Mouse (Mus musculus) cerebellum, postnatal 14 days (tissue): ENCODE data around the gene Tnni3k.
"Not testable (repeated sequence)": the region's sequence is repeated elsewhere in the genome, so short reads cannot be mapped to it uniquely, and the experiment has no call there.

Source experiments
- DNase-seq, 2 experiments: peaks; one replicate each; pipeline ENCODE4 v3.0.0; 2021; ENCODE audit warnings: mixed read lengths in 2 of 2

Tnni3k gene

GRCm38 (mm10) chr3:154819684-154820083 lies 235.5 kb downstream of the Tnni3k start:
- DNase-seq = not testable (repeated sequence)

DNA sequence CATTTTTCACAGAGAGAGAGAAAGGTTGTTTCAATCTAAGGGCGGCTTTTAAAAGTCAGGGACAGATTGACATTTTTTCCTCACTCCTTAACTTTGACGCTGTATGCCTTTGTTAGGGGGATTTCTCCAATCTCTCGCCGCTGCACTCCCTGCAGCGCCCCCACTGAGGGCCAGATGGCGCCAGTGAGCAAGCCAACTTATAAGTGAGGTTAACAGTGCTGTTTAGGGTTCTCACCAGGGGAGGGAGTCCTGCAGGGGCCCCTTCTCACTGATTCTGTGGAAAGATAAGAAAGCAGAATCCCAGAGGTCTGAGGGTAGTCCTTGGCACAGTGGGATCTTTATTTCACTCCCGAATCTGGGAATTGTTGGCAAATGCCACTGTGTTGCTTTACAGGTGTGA lies 237.5 kb downstream of the Tnni3k start:
- DNase-seq = peak; percentile 82 to 86

DNA sequence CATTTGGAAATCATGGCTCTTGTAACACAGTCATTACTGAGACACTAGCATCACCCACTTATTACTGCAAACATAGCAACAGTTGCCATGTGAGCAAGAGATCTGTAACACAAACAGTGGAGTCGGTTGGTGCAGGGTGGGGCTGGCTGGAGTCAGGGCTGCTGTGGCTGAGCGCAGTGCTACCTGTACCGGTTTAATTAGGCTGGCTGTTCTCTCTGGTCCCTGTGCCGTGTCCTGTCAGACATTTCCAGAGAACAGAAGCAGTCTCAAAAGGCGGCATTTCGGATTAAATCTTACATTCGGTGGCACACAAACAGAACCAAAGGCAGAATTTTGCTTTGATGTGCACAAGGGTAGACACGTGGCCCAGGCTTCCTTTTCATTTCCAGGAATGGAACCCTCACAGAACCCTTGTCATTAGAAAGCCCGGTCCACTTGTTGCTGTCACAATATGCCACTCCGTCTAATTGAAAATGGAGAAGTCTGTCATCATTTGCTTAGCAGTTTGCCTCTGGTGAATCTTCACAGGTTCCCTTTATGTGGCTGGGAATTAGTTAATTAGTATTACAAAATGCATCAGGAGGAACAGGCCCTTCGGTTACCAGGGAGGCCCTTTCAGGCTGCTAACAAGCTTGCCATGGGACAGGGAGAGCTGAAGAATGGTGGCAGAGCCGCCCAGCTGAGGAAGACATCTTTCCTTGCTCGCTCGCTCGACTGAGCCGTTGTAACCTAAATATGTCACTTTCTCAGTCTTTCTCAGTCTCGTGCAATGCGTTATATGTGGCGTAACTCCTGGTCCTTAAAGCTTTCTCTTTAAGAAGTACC lies 238.2 kb downstream of the Tnni3k start:
- no peak for DNase-seq

GRCm38 (mm10) chr3:154816231-154816630 lies 239.0 kb downstream of the Tnni3k start:
- no peak for DNase-seq

- DNase-seq = no peak
Observed at GRCm38 (mm10) chr3:154815606-154816005, 239.6 kb downstream of the Tnni3k start.

GRCm38 (mm10) chr3:154812893-154813292 lies 242.3 kb downstream of the Tnni3k start:
- no peak for DNase-seq

GRCm38 (mm10) chr3:154811833-154812232 lies 243.4 kb downstream of the Tnni3k start:
- no peak for DNase-seq

DNA sequence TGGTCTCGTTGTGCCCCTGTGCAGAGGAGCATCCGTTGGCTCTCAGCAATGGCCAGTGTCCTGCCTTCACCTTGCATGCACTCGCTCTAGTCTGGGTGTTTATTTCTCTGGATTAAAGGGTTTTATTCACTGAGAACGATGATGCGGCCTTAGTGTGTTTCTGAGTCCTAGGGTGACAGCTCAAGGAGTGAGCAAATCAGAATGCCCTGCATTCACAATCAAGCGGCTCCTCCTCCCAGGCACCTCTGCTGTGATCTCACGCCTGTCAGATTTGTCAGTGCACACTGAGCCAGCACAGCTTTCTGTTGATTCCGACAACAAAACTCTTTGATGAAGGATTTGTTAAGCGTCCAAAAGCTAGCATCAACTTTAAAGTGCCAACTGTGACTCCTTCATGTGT lies 243.9 kb downstream of the Tnni3k start:
- no peak for DNase-seq

- DNase-seq = no peak
Observed at GRCm38 (mm10) chr3:154810273-154810870, 244.8 kb downstream of the Tnni3k start.

DNA sequence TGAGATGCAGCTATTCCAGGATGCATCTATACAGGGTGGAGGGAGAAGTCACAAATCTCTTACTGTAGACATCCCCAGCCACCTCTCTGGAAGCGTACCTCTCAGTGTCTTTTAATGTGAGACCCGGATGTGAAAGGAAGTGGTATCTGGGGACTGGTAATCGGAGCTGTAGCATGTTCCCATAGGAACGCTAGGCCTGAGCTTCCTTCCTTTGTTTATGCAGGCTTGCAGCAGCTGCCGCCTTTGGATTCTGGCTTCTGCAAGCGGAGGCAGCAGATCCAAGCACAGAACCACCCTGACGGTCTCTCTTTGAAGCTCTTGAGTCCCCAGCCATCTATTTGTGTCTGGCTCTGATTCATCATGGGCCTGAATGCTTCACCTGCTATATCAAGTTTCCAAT lies 248.6 kb downstream of the Tnni3k start:
- DNase-seq = peak in 1 of 2 experiments; percentile 25

DNA sequence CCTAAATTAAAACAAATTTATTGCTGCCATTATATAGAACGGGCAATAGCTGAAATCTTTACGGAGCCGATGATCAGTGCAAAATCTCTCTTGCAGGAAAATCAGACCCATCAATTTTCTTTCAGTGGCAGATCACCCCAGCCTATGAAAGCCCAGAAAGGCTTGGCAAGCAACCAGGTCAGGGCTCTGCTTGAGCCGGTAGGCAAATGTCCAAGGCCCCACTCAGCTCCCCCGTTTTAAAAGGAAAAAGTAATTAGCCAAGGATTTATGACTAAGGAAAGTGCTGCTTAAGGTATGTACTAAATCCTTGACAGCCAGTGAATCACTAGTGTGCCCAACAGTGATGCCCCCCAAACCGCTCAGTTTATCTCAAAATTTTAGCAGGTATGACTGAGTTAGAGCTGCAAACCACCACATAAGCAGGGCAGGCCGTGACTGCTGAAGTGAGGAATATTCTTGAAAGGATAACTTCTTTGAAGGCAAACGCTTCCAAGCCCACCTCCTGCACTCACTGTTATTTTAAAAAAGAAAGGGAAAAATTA lies 254.2 kb downstream of the Tnni3k start:
- DNase-seq = peak; percentile 78 to 79

DNA sequence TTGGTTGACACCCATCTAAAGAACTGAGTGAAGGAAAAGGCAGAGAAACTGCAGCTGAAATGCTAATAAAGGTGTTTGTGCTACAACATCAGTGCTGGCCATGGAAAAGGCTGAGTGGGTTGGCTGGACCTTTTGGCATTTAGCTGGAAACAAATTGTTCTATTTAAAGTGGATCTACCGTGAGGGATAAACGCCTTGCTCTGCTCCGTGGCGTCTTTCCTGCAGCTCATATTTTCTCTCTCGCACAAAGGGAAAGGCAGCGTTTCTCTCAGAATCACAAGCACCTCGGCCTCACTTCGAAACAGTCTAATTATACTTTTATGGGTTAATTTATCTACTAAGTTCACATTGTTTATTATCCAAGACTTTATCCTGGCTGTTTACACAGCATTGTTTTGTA lies 254.8 kb downstream of the Tnni3k start:
- no peak for DNase-seq

DNA sequence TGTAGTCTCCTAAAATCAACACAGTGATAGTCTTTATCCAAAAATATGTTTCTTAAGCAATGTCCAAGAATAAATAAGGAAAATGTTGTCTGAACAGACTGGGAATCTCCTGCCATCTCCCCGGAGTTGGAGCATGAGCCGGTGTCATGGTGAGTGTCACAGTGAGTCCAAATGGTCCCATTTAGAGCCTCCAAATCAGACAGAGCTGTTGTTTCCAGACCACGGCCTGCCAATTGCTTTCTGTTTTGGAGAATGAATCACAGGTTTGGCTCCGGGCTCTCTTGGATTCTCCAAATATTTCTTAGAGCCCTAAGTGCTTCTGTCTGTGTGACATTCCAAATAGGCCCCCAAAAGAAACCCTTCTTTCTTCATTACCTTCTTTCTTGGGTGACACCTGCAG lies 256.4 kb downstream of the Tnni3k start:
- peak; percentile 67 to 84 for DNase-seq

DNA sequence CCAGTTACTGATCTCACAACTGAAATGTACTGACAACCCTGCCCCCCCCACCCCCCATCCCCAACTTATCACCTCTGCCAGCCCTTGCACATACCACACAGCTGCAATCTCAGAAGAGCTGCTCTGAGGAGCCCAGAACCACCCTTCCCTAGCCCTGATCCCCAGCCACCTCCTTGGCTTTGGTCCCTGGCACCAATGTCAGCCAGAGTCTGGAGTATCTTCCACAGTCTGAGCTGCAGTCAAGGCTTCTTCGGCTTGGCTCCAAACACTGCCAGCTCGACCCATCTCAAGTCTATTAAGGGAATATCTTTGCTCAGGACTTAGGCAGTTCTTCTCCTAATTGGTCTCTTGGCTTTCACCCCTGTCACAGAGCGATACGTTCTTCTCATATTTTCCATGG lies 261.6 kb downstream of the Tnni3k start:
- DNase-seq = peak; percentile 43 to 58

- DNase-seq = no peak
Observed at GRCm38 (mm10) chr3:154787611-154788010, 267.6 kb downstream of the Tnni3k start.

DNA sequence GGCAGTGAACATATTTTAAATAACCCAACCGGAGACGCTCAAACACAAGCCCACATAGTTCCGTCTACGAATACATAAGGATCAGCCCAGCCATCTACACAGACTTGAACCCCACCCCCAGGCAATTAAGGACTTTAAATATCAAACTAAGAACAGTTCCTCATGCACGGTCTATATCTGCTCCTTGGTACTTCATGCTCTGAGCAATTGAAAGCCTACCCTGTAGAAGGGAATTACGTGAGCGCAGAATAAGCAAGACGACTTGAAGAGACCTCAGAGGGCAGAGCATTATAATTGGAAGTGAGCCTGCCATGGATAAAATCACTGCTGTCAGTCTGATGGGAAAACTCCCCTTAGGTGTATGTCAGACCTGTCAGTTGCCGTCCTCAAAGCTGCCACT lies 268.9 kb downstream of the Tnni3k start:
- no peak for DNase-seq

DNA sequence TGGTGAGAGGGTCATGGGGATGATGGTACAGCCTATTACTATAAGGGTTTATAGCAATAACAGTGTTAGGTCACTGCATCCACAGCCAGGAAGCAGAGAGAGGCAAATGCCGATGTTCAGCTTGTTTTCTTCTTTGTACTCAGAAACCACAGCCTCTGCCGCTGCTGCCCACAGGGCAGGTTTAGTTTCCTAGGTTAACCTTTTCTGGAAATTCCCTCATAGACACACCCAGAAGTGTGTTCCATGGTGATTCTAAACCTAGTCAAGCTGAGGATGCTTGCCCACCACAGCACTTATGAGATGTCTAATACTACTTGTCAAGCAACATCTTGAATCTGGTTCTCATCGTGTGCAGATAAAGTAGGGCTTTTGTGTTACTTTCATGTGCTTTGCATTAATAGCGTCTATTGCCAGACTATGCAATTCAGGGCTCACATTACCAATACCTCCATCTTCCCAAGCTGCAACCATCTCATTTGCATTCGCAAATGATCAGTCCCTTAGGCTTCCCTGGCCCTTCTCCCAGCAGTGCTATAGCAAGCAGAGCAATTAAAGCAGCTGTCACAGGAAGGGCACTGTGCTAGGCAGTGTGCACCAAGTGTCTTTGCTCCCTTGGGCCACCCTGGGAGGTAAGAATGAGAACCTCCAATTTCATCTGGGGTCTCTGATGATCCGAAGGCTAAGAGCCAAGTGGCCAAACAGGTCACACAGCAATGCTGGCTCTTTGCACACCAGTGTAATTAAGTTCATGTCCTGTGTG lies 276.2 kb downstream of the Tnni3k start:
- DNase-seq = no peak

DNA sequence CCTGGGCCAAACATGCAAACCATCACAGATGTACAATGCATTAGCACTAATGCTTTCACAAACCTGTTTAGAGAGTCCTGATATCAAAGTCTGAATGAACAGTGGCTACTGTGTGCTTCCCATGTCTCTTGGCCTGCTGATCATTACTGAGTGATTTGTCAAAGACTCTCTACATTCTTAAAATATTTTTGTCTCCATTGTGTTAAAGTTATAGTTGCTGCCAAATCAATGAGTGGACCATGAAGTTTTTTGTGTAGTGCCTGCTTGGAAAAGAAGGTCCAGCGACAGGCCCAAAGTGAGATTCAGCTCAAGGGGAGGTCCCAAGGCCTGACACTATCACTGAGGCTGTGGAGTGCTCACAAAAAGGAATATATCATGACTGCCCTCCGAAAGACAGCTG lies 283.6 kb downstream of the Tnni3k start:
- DNase-seq = no peak

DNA sequence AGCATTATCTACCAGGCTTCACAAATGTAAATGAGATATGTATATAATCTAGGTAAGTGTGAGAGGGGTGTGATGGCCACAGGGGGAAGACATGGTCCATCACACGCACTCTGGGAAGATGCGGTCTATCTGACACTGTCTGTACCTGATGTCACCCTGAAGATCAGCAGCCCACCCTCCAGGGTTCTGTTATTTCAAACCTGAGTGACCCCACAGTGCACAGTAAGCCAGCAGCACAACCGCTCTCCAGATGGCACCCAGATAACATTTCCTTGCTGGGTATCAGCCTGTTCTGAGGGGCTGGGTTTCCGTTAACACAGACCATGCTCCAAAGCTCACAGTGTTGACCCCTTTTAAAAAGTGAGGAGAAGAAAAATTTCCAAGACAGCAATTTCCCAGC lies 288.9 kb downstream of the Tnni3k start:
- no peak for DNase-seq

- peak in 1 of 2 experiments; percentile 9 for DNase-seq
Observed at GRCm38 (mm10) chr3:154764115-154764514, 291.1 kb downstream of the Tnni3k start.

DNA sequence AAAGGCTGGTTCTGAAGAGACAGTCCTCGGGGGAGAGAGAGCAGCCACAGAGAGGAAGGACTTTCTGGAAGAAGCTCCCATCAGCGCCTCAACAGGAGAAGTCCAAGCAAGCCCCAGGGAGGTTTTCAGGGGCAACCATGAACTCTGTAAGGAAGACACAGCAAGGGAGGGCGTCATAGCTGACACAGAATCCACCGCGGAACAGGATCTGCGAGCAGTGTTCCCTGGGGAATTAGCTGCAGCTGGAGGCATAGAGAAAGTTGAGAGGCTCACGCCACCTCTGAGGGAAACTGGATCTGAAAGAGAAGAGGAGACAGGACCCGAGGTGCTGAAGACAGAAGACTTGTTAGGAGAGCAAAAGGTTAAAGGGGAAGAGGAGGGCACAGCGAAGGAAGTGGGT lies 291.8 kb downstream of the Tnni3k start:
- DNase-seq = no peak

GRCm38 (mm10) chr3:154761108-154761507 lies 294.1 kb downstream of the Tnni3k start:
- DNase-seq = no peak

GRCm38 (mm10) chr3:154758089-154758488 lies 297.1 kb downstream of the Tnni3k start:
- DNase-seq = no peak
